Mouse (Mus musculus): ENCODE data around the gene Drc3. TPM values are rescaled to one million over a fixed set of nuclear protein-coding genes. Genes with fewer than 3 reads are reported as not detected.

Drc3 gene
- polyA plus RNA-seq, 1 experiment from 2014 or later: 1.9 TPM

- Histone ChIP-seq H3K4me3 (ENCODE audit: low read depth, low read length) (no peak overlapping the region), H3K9ac (ENCODE audit: low read length) (no peak overlapping the region), H3K27ac (replicated peaks; ENCODE audit: low read depth, low read length) (no peak overlapping the region), H3K4me2 (ENCODE audit: low read depth, severe bottlenecking) (no peak overlapping the region), H3K27me3 (ENCODE audit: control insufficient read depth, insufficient read depth, low read length) (no peaks in the 10 kb centered on the region), H3K9me3 (ENCODE audit: control insufficient read depth, low read length) (no peaks in the 10 kb centered on the region), H3K36me3 (ENCODE audit: control insufficient read depth, insufficient read depth, low read length) (no peaks in the 10 kb centered on the region), H3K4me1 (ENCODE audit: control insufficient read depth, insufficient read depth, low read length) (peaks cover 11% of the 10 kb centered on the region)
- WGBS: 58% methylated on average over 2 of the region's 2 CpGs
- no peak for ATAC-seq (ENCODE audit: insufficient number of reproducible peaks, low FRiP score, low TSS enrichment, low read depth)
- no peak for DNase-seq (ENCODE audit: low spot score)
These were observed 1.7 kb upstream of the Drc3 start for GRCm38 (mm10) chr11:60351388-60351787.

GRCm38 (mm10) chr11:60351925-60352371 lies 1.2 kb upstream of the Drc3 start:
- Histone ChIP-seq H3K4me2 (ENCODE audit: low read depth, severe bottlenecking) (peak overlapping the region; percentile 96), H3K27me3 (ENCODE audit: control insufficient read depth, insufficient read depth, low read length) (no peaks in the 10 kb centered on the region), H3K27ac (replicated peaks; ENCODE audit: low read depth, low read length) (no peak overlapping the region), H3K9me3 (ENCODE audit: control insufficient read depth, low read length) (no peaks in the 10 kb centered on the region), H3K36me3 (ENCODE audit: control insufficient read depth, insufficient read depth, low read length) (no peaks in the 10 kb centered on the region), H3K4me3 (ENCODE audit: low read depth, low read length) (peak overlapping the region; percentile 57), H3K4me1 (ENCODE audit: control insufficient read depth, insufficient read depth, low read length) (peaks cover 11% of the 10 kb centered on the region), H3K9ac (ENCODE audit: low read length) (peak overlapping the region; percentile 66)
- 34% methylated on average over 11 of the region's 11 CpGs for WGBS
- DNase-seq (ENCODE audit: low spot score): no peak
- ATAC-seq (ENCODE audit: insufficient number of reproducible peaks, low FRiP score, low TSS enrichment, low read depth): no peak

- WGBS: 93% methylated on average over 2 of the region's 2 CpGs
- no peak for ATAC-seq (ENCODE audit: insufficient number of reproducible peaks, low FRiP score, low TSS enrichment, low read depth)
- Histone ChIP-seq H3K4me3 (ENCODE audit: low read depth, low read length) (no peak overlapping the region), H3K4me1 (ENCODE audit: control insufficient read depth, insufficient read depth, low read length) (peaks cover 11% of the 10 kb centered on the region), H3K4me2 (ENCODE audit: low read depth, severe bottlenecking) (no peak overlapping the region), H3K27me3 (ENCODE audit: control insufficient read depth, insufficient read depth, low read length) (no peaks in the 10 kb centered on the region), H3K27ac (replicated peaks; ENCODE audit: low read depth, low read length) (no peak overlapping the region), H3K9ac (ENCODE audit: low read length) (no peak overlapping the region), H3K9me3 (ENCODE audit: control insufficient read depth, low read length) (no peaks in the 10 kb centered on the region), H3K36me3 (ENCODE audit: control insufficient read depth, insufficient read depth, low read length) (no peaks in the 10 kb centered on the region)
- DNase-seq (ENCODE audit: low spot score): no peak
These were observed 2.8 kb downstream of the Drc3 start for GRCm38 (mm10) chr11:60355952-60356351.

- ATAC-seq (ENCODE audit: insufficient number of reproducible peaks, low FRiP score, low TSS enrichment, low read depth) (no peak), DNase-seq (ENCODE audit: low spot score) (no peak)
- no peaks in the 10 kb centered on the region for H3K9me3 ChIP-seq (ENCODE audit: control insufficient read depth, low read length)
- 63% methylated on average over 1 of the region's 1 CpGs for WGBS
- no peak overlapping the region for H3K9ac ChIP-seq (ENCODE audit: low read length)
- no peak overlapping the region for H3K4me3 ChIP-seq (ENCODE audit: low read depth, low read length)
- no peaks in the 10 kb centered on the region for H3K36me3 ChIP-seq (ENCODE audit: control insufficient read depth, insufficient read depth, low read length)
- H3K4me1 ChIP-seq (ENCODE audit: control insufficient read depth, insufficient read depth, low read length): peaks cover 7% of the 10 kb centered on the region
- H3K27ac ChIP-seq (replicated peaks; ENCODE audit: low read depth, low read length): no peak overlapping the region
- H3K4me2 ChIP-seq (ENCODE audit: low read depth, severe bottlenecking): no peak overlapping the region
- no peaks in the 10 kb centered on the region for H3K27me3 ChIP-seq (ENCODE audit: control insufficient read depth, insufficient read depth, low read length)
These were observed 4.0 kb downstream of the Drc3 start for GRCm38 (mm10) chr11:60357116-60357515.

GRCm38 (mm10) chr11:60358548-60358947 lies 5.4 kb downstream of the Drc3 start:
- Histone ChIP-seq H3K4me3 (ENCODE audit: low read depth, low read length) (no peak overlapping the region), H3K4me2 (ENCODE audit: low read depth, severe bottlenecking) (no peak overlapping the region), H3K9ac (ENCODE audit: low read length) (no peak overlapping the region), H3K27ac (replicated peaks; ENCODE audit: low read depth, low read length) (no peak overlapping the region), H3K9me3 (ENCODE audit: control insufficient read depth, low read length) (no peaks in the 10 kb centered on the region), H3K36me3 (ENCODE audit: control insufficient read depth, insufficient read depth, low read length) (no peaks in the 10 kb centered on the region), H3K27me3 (ENCODE audit: control insufficient read depth, insufficient read depth, low read length) (no peaks in the 10 kb centered on the region), H3K4me1 (ENCODE audit: control insufficient read depth, insufficient read depth, low read length) (peaks cover 2% of the 10 kb centered on the region; the same call in 1 of the 2 replicates)
- ATAC-seq (ENCODE audit: insufficient number of reproducible peaks, low FRiP score, low TSS enrichment, low read depth) (no peak), DNase-seq (ENCODE audit: low spot score) (no peak)
- 82% methylated on average over 7 of the region's 7 CpGs for WGBS

GRCm38 (mm10) chr11:60359138-60359537 lies 6.0 kb downstream of the Drc3 start:
- H3K36me3 ChIP-seq (ENCODE audit: control insufficient read depth, insufficient read depth, low read length): no peaks in the 10 kb centered on the region
- 68% methylated on average over 5 of the region's 5 CpGs for WGBS
- no peaks in the 10 kb centered on the region for H3K27me3 ChIP-seq (ENCODE audit: control insufficient read depth, insufficient read depth, low read length)
- H3K4me1 ChIP-seq (ENCODE audit: control insufficient read depth, insufficient read depth, low read length): no peaks in the 10 kb centered on the region
- H3K27ac ChIP-seq (replicated peaks; ENCODE audit: low read depth, low read length): no peak overlapping the region
- no peaks in the 10 kb centered on the region for H3K9me3 ChIP-seq (ENCODE audit: control insufficient read depth, low read length)
- no peak overlapping the region for H3K4me3 ChIP-seq (ENCODE audit: low read depth, low read length)
- ATAC-seq (ENCODE audit: insufficient number of reproducible peaks, low FRiP score, low TSS enrichment, low read depth) (no peak), DNase-seq (ENCODE audit: low spot score) (no peak)
- H3K9ac ChIP-seq (ENCODE audit: low read length): no peak overlapping the region
- H3K4me2 ChIP-seq (ENCODE audit: low read depth, severe bottlenecking): no peak overlapping the region

- 75% methylated on average over 1 of the region's 1 CpGs for WGBS
These were observed 6.8 kb downstream of the Drc3 start for GRCm38 (mm10) chr11:60359936-60360335.

GRCm38 (mm10) chr11:60360631-60361201 lies 7.6 kb downstream of the Drc3 start:
- Histone ChIP-seq H3K9me3 (ENCODE audit: control insufficient read depth, low read length) (no peaks in the 10 kb centered on the region), H3K27ac (replicated peaks; ENCODE audit: low read depth, low read length) (no peak overlapping the region), H3K36me3 (ENCODE audit: control insufficient read depth, insufficient read depth, low read length) (no peaks in the 10 kb centered on the region), H3K4me3 (ENCODE audit: low read depth, low read length) (no peak overlapping the region), H3K27me3 (ENCODE audit: control insufficient read depth, insufficient read depth, low read length) (no peaks in the 10 kb centered on the region), H3K4me2 (ENCODE audit: low read depth, severe bottlenecking) (no peak overlapping the region), H3K4me1 (ENCODE audit: control insufficient read depth, insufficient read depth, low read length) (no peaks in the 10 kb centered on the region), H3K9ac (ENCODE audit: low read length) (no peak overlapping the region)
- WGBS: 77% methylated on average over 5 of the region's 5 CpGs
- ATAC-seq (ENCODE audit: insufficient number of reproducible peaks, low FRiP score, low TSS enrichment, low read depth): no peak
- DNase-seq (ENCODE audit: low spot score): no peak

More at GRCm38 (mm10) chr11:60359936-60360335, 6.8 kb downstream of the Drc3 start:
- no peak overlapping the region for H3K4me2 ChIP-seq (ENCODE audit: low read depth, severe bottlenecking)
- H3K27ac ChIP-seq (replicated peaks; ENCODE audit: low read depth, low read length): no peak overlapping the region
- no peak overlapping the region for H3K4me3 ChIP-seq (ENCODE audit: low read depth, low read length)
- DNase-seq (ENCODE audit: low spot score) (no peak), ATAC-seq (ENCODE audit: insufficient number of reproducible peaks, low FRiP score, low TSS enrichment, low read depth) (no peak)
- H3K27me3 ChIP-seq (ENCODE audit: control insufficient read depth, insufficient read depth, low read length): no peaks in the 10 kb centered on the region
- no peaks in the 10 kb centered on the region for H3K36me3 ChIP-seq (ENCODE audit: control insufficient read depth, insufficient read depth, low read length)
- H3K9me3 ChIP-seq (ENCODE audit: control insufficient read depth, low read length): no peaks in the 10 kb centered on the region
- H3K9ac ChIP-seq (ENCODE audit: low read length): no peak overlapping the region
- no peaks in the 10 kb centered on the region for H3K4me1 ChIP-seq (ENCODE audit: control insufficient read depth, insufficient read depth, low read length)
